Mouse (Mus musculus) kidney, adult 9 months (tissue): Measurements from ENCODE around the gene Baz2b.

Experiments used
- DNase-seq: peaks from one replicate; pipeline ENCODE4 v3.0.0; 2022

Gene Baz2b

GRCm38 (mm10) chr2:59992488-59993189 lies 217.0 kb downstream of the Baz2b start:
- no peak for DNase-seq

- no peak for DNase-seq
Observed at GRCm38 (mm10) chr2:59991775-59992174, 217.9 kb downstream of the Baz2b start.

GRCm38 (mm10) chr2:59987521-59987920 lies 222.1 kb downstream of the Baz2b start:
- DNase-seq: no peak

- no peak for DNase-seq
Observed at GRCm38 (mm10) chr2:59979488-59980220, 230.0 kb downstream of the Baz2b start.

DNA sequence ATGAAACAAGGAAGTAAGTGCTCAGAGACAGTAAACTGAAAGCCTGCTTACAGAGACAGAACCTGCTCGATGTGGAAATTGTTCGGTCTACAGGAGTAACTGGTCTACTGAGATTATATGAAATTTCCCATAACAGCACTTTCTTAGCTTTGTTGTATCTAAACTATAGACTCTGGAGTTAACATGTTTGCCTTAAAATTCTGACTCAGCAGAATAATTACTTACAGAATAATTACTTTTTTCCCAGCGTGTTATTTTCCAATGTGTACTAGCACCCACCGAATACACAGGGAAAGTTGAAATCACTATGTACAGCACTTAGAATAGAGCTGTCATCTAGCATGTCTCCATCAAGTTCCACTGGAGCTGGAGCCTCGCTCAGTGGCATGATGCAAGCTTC lies 233.0 kb downstream of the Baz2b start:
- DNase-seq: no peak

- no peak for DNase-seq
Observed at GRCm38 (mm10) chr2:59975772-59976171, 233.9 kb downstream of the Baz2b start.

GRCm38 (mm10) chr2:59973962-59974361 lies 235.7 kb downstream of the Baz2b start:
- no peak for DNase-seq

GRCm38 (mm10) chr2:59973104-59973641 lies 236.5 kb downstream of the Baz2b start:
- no peak for DNase-seq

DNA sequence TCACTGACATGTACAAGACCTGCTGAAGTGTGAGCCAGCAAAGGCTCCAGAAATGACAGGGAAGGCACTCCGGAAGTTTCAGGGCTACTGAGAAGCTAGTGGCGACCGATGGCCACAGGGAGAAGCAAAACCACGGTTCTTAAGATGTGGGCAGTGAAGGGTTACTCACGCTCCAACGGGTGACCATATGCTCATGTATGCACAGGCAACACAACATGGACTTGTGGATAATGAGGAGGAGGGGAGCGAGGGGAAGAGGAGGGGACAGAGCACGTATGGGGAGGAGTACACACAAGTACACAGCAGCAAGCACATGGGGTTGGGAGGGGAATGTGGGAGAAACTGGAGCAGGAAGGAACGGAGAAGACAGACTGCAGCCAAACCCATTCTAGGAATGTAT lies 239.1 kb downstream of the Baz2b start:
- DNase-seq: no peak

DNA sequence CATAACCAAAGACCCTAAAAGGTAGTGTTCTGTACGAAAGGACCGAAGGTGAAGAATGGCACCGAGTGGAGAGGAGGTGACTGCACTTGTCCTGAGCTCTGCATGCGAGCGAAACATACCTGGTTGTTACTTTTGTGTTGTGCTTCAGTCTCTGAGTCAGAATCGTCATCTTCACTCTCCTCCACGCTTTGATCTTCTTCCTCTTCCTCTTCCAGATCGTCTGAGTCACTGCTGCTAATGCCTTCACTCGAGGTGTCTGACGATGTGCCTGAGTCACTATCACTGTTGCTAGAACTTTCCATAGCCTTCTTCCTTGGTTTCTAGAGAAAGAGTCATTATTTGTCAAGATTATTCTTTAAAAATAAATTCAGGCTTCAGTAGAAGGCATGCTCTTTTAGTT lies 240.5 kb downstream of the Baz2b start:
- DNase-seq: no peak

GRCm38 (mm10) chr2:59968593-59968992 lies 241.0 kb downstream of the Baz2b start:
- DNase-seq: peak; percentile 27

DNA sequence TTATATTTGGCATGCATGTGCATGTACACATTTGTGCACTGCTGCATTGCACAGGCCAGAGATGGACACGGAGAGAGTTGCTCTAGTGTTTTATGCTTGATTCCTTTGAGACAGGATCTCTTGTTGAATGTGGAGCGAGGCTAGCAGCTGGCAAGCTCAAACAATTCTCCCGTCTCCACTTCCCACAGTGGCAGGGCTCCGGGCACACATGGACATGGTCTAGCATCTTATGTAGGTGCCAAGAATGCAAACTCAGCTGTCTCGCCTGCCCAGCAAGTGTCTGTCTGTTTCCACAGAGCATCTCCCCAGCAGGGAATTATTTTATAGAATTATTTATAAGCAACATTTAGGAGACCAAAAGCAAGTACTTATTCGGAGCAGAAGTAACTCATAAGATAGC lies 243.2 kb downstream of the Baz2b start:
- DNase-seq: no peak

- DNase-seq: no peak
Observed at GRCm38 (mm10) chr2:59963011-59963410, 246.6 kb downstream of the Baz2b start.

GRCm38 (mm10) chr2:59962579-59962978 lies 247.1 kb downstream of the Baz2b start:
- no peak for DNase-seq

- no peak for DNase-seq
Observed at GRCm38 (mm10) chr2:59960495-59960772, 249.2 kb downstream of the Baz2b start.

GRCm38 (mm10) chr2:59959668-59960494 lies 249.8 kb downstream of the Baz2b start:
- no peak for DNase-seq

DNA sequence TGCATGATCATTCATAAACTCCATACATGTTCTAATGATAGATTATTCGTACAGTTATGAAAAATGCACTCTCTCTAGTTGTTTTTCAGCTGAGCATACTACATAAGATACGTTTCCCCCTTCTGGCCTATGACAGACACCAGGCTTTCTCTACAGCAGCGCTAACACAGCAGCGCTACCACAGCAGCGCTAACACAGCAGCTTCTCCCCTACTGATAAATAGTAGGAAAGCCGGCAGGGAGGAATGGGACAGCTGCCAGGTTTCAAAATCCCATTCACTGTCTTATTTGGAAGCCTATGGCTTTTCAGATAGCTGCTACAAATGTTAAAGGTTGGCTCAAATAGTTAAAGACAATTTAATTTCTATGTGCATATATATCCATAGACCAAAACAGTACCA lies 251.1 kb downstream of the Baz2b start:
- DNase-seq: no peak

DNA sequence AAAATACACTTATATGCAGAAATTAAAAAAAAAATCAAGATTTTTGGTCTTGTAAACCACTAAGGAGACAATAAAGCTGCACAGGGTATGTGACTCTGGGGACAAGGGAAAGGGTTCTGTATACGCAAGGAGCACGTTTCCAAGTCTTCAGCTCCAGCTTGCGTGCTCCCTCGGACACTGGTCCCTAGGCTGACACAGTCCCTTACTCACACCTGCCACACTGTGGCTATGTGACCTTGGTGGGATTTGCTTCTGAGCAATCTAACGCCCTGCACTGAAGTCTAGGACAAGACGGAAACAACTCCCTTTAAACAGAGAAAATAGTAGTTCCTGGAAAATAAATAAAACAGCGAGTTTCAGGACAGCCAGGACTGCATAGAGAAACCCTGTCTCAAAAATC lies 253.7 kb downstream of the Baz2b start:
- no peak for DNase-seq

DNA sequence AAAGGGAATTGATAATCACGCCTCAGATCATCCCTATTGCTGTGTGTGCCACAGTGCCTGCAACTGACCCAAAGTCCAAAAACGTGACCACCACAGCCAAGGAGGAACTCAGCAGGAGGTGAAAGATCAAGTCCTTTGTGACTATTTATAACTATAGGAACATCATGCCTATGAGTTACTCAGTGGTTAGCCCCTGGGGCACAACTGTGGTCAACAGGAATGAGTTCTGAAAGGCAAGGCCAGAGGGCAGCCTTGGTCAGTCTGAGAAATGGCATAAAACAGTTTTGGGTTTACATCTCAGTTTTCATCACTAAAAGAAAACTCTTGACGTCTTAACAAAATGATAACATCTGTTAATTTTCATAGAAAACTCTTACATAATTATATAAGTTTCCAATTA lies 254.8 kb downstream of the Baz2b start:
- DNase-seq: no peak

- no peak for DNase-seq
Observed at GRCm38 (mm10) chr2:59952286-59953014, 257.2 kb downstream of the Baz2b start.

DNA sequence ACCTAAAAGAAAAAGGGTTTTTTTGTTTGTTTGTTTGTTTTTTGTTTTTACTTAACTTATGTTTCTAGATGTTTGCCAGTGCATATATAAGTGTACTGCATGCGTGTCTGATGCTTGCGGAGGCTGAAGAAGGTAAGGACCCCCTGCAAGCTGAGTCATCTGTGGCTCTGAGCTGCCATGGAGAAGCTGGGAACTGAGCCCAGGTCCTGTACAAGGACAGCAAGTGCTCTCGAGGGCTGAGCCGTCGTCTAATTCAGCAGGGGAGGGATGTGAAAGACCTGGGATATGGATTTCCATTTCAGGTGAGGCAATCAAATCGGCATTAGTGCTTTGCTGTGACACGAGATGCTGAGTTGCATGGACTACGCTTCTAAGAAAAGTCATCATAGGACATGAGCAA lies 257.9 kb downstream of the Baz2b start:
- no peak for DNase-seq

DNA sequence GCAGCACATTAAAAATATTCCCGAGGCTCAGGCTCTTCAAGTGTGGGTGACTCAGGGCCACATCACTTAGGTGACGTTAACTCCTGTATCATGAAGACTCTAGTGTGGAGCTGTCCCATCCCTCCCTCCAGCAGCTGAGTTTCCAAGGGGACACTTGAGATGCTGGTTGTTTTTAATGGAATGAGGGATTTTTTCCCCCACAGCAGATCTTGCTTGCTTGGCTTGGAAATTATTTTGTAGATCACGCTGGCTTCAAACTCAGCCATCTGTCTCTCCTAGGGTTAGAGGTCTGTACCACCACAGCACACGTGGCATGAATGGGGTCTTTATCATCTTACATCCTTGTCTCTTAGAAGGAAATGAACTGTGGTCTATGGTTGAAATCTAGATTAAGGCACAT lies 258.5 kb downstream of the Baz2b start:
- no peak for DNase-seq

GRCm38 (mm10) chr2:59936296-59936695 lies 273.3 kb downstream of the Baz2b start:
- DNase-seq: no peak
